Mouse (Mus musculus): ENCODE results near the gene Nbr1.
"Not testable (repeated sequence)": the region's sequence is repeated elsewhere in the genome, so short reads cannot be mapped to it uniquely, and the experiment has no call there.

Gene Nbr1

DNA sequence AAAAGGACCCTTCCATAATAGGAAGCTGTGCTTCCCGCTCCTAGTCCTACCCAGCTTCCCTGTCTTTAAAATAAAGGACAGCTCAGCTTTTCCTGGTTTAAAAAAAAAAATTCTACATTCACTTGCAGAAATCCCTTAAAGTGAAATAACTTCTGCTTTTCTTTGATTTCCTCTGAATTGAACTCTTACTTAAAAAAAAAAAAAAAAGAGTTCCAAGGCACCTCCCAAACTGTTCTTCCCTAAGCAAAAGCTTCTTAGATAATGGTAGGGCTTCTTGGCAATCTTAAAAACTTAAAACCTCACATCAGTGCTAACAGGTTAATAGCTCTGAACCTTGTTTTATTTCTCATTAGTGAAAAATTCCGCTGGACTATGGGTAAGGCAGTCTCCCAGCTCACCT lies 31.3 kb downstream of the Nbr1 start:
- no peak for DNase-seq (ENCODE audit: low read depth)

DNA sequence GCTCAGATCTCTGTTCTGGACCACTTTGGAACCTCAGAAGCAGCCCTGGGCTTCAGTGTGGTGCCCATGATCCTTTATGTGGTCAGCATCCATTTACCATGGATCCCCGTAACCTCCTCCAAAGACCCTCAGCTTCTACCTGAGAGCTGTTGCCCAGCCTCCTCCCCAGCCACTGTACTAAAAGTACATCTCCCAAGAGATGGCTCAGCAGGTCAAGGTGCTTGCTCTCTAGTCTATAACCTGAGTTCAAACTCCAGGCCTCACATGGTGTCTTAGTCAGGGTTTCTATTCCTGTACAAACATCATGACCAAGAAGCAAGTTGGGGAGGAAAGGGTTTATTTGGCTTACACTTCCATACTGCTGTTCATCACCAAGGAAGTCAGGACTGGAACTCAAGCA lies 33.1 kb downstream of the Nbr1 start:
- not testable (repeated sequence) for DNase-seq (ENCODE audit: low read depth)

DNA sequence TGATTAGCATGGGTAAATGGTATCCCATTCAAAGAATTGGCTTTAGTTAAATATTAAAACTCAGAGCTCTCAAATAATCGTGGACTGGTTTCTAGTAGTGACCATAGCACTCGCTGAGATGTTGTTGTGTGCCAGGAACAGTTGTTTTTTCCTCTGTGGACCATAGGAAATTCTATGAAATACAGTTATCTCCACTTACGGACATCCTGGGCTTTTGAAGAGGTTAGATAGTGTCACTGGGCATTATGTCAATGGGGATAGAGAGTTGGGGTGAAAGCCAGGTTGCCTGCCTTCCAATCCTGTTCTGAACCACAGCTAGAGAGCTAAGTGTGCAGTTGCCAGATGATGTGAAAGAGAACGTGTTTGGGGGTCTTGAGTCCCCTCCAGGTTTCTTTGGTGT lies 33.9 kb downstream of the Nbr1 start:
- no peak for DNase-seq (ENCODE audit: low read depth)

DNA sequence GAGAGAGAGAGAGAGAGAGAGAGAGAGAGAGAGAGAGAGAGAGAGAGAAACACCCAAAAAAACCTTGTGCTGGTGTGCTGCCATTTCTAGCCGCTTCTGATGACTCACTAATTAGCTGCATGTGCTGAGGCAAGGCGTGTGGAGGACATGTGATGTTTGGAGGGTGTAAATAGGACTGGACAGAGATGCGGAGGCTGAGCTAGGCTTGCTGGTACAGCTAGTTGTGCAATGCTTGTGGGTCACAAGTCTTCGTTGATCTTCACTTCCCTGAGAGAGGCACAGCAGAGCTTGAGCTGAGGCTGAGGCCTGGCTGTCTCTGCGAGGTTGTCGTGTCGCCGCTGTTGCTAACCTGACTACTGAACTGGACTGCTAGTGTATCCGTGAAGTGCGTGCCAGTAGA lies 35.7 kb downstream of the Nbr1 start:
- no peak for DNase-seq (ENCODE audit: low read depth)

DNA sequence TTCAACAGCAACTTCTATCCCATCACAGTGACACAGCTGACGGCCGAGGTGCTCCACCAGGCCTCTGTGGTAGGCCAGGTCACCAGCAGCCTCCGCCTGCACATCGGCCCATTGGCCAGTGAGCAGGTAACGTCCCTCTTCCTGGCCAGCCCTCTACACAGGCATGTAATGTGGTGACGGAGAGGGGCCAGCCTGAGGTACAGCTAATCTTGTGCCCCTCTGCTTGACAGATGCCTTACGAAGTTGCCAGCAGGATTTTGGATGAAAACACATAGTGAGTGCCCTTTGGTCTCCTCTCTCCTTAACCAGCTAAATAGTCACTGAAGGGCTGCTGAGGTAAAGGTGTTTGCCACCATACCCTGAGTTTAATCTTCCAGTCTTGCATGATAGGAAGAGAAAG lies 36.9 kb downstream of the Nbr1 start:
- no peak for DNase-seq (ENCODE audit: low read depth)

DNA sequence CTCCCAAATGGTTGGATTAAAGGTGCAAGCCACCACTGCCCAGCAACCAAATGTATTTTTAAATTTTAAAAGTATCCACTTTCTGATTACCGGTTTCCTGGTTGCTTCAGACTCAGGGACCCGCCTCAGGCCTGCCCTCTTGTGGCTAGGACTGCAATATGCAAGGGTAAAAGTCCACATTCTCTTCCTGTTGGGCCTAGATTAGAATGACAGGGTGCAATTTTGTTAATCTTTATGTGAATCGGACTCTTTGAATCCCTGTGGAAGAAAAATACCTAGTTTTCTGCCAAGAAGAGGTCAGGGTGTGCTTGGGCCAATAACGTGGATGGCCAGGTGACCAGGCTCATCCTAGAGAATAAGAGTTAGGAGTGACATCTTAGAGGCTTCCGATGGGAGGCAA lies 37.5 kb downstream of the Nbr1 start:
- DNase-seq (ENCODE audit: low read depth) = peak; percentile 82

DNA sequence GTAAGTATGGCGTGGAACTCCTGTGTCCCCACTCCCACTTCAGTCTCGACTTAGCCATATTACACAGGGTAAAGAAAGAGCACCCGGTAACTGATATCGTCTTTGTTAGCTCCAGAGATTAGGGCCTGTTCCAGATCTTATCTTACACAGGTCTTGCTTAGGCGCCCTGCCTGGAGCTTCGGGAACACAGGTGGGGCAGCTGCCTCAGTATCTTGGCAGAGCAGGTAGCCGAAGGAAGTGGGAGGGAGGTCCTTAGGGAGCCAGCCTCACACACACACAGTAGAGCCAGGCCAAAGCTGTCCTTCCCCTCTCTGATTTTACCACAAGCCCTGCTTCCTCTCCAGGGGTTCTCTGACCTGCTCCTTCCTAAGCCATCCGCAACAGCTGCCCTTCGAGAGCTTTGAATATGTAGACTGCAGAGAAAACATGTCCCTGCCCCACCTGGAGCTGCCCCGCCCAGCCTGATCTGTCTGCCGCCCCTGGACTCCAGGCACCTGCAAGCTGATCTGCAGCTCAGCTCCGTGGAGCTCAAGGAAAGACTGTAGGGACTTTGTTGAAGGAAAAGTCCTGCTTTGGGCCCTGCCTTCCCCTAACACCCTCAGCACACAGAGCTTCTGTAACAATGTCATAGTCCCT lies 38.2 kb downstream of the Nbr1 start:
- no peak for DNase-seq (ENCODE audit: low read depth)

DNA sequence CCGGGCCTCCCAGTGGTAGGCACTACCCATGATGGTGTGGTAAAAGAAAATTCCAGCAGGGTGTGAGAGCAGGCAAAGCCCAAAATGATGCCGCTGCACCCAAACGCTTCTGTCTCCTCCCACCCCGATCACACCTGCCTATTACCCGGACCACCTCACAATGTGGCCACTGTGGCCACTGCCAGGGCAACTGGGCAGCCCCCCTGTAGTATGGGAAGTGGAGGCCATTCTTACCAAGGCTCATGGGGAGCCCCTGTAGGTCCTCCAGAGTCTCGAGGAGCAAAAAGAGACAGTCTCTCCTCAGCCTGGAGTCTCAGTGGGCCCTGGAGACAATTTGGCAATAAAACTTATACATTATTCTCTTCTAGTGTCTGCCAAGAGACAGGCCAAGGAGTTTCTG lies 47.2 kb downstream of the Nbr1 start, which contains the start of gene Gm11634:
Gene Gm11634, minus strand, starts transcription at position 101 of the 400 bp plus-strand sequence.
- no peak for DNase-seq (ENCODE audit: low read depth)

DNA sequence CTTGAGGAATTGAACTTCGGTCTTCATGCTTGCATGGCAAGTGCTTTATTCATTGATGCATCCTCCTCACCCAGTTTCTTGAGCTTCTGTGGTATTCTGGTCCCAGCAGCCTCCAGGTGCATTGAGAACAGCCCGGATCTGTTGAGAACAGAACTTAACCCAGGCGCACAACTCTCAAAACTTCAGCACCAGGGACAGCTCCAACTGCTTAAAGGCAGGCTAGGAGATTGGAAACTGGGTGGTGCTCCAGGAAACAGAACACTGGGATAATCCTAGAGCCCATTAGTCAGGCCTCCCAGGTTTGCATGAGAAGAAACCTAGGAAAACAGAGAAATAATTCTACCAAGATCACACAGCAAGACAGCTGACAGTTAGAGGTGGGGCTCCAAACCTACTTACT lies 50.5 kb downstream of the Nbr1 start:
- peak; percentile 79 for DNase-seq (ENCODE audit: low read depth)

DNA sequence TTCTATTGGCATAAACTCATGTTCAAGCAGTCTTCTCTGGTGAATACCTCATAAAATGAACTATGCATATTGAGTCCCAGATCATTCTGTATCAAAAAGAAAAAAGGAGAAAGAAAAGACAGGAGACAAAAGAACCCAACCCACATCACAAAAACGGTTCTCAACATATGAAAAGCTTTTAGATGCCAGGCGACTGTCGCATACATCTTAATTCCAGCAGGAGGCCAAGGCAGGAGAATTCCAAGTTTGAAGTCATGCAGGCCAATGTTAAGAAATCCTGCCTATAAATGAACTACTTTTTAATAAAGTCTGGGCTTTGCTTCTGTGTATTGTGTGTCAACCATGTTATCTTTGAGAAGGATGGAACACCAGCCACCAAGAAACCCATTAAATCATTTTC lies 52.2 kb downstream of the Nbr1 start:
- DNase-seq (ENCODE audit: low read depth) = no peak

DNA sequence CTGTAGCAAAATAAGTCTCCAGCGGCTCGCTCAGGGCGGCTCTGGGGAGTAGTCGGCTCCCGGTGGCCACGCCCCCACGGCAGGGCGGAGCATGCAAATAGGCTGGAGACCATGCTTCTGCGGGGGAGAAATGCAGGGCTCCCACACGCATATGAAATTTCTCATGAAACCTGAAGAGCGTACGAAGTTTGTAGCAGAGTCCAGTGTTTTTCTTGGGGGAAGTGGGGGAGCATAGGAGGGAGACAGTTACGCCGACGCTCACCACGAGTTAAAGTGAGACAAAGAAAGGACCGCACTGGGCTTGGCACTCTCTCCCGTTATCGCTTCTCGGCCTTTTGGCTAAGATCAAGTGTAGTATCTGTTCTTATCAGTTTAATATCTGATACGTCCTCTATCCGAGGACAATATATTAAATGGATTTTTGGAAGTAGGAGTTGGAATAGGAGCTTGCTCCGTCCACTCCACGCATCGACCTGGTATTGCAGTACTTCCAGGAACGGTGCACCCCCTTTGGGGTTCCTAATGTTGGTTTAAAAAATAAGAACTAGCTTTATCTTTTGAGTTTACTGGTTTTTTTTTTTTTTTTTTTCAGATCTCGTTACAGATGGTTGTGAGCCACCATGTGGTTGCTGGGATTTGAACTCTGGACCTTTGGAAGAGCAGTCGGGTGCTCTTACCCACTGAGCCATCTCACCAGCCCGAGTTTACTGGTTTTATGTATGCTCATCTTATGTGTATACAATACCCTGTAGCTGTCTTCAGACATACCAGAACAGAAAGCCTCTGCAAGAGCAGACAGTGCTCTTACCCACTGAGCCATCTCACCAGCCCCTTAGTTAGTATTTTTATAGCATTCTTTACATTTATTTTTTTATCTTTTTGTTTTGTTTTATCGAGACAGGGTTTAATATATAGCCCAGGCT lies 52.8 kb downstream of the Nbr1 start:
- peak; percentile 83 for DNase-seq (ENCODE audit: low read depth)

DNA sequence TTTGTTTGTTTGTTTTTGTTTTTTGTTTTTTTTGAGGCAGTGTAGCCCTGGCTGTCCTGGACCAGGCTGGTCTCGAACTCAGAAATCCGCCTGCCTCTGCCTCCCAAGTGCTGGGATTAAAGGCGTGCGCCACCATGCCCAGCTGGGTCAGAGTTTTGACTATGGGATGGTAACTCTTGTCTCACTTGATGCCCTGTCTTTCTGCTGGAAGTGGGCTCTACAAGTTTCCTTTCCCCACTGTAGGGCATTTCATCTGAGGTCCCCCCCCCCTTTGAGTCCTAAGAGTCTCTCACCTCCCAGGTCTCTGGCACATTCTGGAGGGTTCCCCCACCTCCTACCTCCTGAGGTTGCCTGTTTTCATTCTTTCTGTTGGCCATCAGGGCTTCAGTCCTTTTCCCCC lies 55.2 kb downstream of the Nbr1 start:
- DNase-seq (ENCODE audit: low read depth) = not testable (repeated sequence)

DNA sequence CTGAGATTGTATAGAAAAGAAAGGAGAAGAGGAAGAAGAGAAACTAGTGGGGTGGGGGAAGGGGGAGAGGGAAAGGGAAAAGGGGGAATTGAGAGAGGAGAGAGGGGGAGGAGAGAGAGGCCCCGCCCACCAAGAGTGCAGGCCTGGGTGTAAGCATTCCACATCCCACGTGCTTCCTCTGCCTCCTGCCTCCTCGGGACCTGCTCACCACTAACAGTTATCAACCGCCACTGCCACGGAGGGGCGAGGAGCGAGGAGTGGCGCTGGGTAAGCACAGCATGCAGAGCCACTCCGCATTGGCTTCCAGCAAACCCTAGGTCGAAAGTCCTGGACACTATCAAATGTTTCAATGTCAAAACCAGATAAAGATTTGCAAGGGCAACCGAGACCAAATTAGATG lies 58.5 kb downstream of the Nbr1 start:
- DNase-seq (ENCODE audit: low read depth) = no peak

DNA sequence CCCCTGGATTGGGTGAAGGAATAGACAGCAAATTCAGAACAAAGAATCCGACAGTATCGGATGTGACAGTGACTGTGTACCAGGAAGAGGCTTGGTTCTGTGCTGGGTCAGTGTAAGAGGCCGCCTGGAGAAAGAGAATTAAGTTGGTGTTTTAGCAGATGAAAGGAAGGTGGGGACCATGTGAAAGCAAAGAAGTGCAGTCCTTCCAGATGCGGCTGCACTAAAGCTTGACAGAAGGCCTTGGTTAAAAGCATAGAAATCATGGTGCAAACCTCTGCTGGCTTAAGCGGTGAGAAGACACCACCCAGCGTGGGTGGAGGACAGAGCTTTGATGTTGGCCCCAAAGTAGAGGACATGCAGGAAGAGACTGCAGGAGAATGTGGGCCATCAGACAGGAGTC lies 61.6 kb downstream of the Nbr1 start:
- no peak for DNase-seq (ENCODE audit: low read depth)

DNA sequence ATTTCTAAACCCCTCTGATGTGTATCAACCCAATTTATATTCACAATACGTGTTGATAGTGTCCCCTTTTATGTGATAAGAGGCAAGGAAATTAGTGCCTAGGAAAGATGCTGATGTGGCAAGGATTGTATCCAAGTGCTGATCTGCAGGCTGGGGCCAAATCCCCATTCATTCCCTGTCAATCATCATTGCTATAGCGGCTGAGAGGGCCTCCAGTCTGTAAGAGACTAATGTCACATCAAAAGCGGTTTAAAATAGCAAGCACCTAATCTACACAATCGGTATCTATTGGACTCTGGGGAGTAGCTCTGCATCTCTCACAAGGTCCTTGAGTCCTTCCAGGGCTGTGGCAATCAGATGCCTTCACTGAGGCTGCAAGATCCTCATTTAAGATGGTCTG lies 62.2 kb downstream of the Nbr1 start:
- DNase-seq (ENCODE audit: low read depth) = no peak

DNA sequence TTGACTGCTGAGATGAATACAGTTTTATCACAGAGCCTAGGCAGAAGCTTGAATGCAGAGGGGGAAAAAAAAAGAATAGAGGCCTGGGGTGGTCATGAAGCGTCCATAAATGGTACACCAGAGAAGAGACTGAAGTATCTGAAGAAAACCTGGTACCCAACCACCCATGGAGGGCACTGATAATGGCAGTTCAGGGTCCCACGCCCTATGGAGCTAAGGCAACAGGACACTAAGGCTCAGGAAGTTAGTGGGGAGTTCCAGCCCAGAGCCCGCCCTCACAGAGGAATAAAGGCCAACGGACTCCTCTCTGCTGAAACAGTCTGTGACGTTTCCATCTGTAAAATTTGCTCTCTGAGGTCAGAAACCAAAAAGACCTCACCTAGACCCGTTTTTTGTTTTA lies 63.4 kb downstream of the Nbr1 start:
- no peak for DNase-seq (ENCODE audit: low read depth)

DNA sequence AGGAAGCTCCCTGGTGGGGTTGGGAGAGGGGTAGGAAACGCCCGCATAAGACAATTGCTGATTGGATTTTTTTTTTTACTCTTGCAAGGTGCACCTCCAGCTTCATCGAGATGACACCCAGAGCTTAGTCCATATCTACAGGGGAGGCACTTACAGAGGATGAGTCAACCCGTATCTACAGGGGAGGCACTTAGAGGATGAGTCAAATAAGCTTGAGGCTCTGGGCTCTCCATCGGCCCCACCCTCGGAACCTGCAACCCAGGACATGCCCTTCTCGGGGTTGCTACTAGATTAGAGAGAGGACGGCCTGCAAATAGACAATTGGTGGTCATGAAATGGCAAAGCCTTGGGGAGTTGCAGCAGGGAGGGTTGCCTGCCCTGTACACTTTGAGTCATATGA lies 64.2 kb downstream of the Nbr1 start:
- no peak for DNase-seq (ENCODE audit: low read depth)

DNA sequence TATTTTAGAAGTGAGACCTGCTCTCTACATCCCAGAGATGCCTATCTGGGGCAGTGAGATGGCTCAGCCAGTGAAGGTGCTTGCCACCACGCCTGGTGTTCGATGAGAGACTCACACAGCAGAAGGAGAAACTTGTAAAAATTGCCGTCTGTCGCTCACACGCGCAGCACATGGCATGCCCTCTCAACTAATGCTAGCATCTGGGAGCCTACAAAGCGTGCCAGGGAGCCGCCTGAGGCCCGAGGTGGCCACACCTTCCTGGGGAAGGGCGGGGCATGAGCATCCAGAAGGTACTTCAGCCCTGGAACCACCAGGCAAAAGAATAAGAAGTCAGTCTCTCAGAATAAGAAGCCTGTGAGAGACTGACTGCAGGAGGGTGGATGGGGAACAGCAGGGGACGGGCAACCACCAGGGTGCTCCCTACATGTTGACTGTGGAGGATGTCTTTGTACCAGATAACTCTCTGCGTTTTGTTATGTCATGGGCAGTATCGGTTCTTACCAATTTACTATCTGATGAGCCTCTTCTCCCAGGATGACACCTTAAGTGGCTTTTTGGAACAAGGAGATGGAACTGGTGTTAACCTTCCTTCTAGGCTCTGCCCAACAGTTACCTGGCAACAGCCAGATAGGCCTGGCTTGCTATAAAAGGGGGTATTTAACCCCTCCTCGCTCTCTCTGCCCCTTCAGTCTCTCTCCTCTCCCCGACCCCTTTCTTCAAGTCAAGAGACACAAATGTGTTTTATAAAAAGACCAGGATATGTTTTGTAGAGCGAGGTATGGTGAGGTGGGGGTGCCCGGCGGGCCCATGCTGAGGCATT lies 65.2 kb downstream of the Nbr1 start:
- DNase-seq (ENCODE audit: low read depth) = no peak

DNA sequence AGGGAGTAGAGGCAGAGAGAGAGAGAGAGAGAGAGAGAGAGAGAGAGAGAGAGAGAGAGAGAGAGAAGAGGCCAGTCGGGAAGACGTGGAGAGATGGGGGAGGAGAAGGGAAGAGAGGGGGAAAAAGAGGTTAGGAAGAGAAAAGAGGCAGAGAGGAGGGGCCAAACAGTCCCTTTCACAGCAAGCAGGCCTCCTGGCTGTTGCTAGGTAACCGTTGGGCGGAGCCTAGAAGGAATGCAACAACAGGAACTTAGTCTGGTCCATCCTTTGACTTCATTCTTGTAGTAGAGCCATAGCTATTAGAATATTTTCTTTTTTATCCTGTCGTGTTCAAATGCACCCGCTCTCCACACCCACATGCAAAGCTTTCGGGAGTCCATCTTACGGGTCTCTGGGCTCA lies 65.9 kb downstream of the Nbr1 start:
- peak; percentile 72 for DNase-seq (ENCODE audit: low read depth)

DNA sequence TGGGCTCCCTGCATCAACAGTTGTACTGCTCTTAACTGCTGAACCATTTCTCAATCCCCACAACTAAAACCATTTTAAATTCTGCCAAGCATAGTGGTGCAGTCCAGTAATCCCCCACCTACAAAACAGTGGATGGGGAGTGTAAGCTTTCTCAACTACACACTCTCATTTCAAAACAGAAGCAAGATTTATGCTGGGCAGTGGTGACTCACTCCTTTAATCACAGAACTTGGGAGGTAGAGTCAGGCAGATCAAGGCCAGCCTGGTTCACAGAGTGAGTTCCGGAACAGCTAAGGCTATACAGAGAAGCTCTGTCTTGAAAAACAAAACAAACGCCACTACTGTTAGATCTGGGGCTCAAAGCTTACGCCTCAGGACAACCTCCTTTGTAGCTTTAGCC lies 66.6 kb downstream of the Nbr1 start:
- no peak for DNase-seq (ENCODE audit: low read depth)

DNA sequence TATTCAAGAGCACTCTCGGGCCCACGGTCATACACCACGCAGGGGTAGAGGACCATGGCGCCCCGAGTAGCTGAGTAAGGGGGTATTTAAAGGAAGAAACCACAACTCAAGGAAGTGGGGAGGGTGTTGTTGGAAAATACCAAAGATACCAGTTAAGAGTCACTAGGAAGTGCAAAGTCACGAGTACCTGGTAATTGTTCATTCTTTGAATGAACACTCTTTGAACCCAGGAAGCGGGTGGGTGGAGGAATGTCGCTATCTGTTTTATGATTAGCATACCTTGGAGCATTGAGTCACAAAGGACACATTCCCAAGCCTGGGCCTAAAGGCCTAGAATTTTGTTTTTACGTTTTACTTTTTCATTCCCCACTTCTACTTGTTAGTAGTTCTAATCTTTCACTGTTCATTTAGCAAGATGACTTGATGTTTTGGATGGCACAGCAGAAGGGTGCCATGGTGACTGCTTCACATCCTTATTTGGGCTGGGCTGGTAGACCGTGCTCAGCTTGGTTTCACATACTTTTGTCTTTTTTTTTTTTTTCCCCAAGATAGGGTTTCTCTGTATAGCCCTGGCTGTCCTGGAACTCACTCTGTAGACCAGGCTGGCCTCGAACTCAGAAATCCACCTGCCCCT lies 68.2 kb downstream of the Nbr1 start:
- peak; percentile 58 for DNase-seq (ENCODE audit: low read depth)

DNA sequence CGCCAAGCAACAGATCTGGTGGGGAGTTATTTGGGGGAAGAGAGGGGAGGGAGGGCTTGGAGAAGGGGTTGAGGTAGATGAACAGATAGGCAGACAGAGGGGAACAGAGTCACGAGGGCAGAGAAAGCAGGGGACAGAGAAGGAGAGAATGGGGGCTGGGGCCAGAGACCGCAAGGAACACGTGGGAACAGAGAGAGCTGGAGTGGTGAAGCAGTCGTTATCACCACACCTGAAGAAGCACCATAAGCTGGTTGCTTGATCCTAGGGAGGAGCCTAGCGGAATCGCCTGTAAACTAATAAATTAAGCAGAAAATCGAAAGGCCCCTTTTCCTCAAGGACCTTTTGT lies 74.7 kb downstream of the Nbr1 start:
- no peak for DNase-seq (ENCODE audit: low read depth)

All from naive thymus-derived CD4-positive, alpha-beta T cell, adult 2 months (primary cell).